Mouse (Mus musculus) spleen, adult 18-20 months (tissue): ENCODE data around the gene Tln2.

Experiments used
- DNase-seq, 2 experiments: peaks; one replicate each; pipeline ENCODE4 v3.0.0; 2022; ENCODE audit warnings: mixed read lengths in 2 of 2

Tln2 gene

DNA sequence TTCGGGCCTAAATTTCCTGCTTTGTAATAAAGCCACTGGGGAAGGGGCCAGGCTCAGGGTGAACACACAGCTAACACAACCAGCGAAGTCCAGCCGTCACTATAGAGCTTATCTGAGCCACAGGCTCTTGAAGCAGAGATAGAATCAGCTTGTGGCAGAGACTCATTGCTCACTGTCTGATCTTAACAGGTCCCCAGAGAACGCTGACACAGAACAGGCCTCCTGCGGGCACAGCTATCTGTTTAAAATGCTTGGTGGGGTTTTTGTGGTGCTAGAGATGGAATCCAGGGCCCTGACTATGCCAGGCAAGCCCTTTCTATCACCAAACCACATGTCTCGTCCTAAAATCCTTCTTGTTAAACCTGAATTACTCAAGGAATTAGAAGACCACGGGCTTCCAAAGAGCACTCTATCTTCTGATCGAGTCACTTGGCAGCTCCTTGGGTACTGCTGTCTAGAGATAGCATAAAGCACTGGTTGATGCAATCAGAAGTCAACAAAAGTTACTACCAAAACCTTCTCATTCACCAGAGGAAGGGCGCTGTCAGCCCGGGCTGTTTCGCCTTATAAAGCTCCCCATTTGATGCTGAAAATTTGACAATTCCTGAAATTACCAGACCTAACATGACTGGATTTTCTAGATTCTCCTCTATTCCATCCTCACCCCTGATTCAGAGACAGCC is 95.9 kb downstream of the Tln2 start:
- DNase-seq = no peak

DNA sequence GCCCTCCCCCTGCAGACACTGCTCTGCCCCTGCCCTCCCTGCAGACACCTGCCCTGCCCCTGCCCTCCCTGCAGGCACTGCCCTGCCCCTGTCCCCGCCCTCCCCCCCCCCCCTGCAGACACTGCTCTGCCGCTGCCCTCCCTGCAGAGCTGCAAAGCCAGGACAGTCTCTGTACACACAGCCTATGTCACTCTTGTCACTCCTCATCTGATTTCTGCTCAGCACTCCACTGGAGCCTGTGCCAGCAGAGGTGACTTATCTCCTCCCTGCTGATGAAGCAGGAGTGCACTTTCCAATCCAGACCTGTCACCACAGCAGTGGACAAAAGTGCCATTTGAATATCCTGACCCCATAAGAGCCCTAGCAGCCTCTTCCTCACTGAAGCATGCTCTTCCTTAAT is 118.0 kb downstream of the Tln2 start:
- no peak for DNase-seq

- DNase-seq = no peak
Measured at GRCm38 (mm10) chr9:67437511-67437910, 122.0 kb downstream of the Tln2 start.

DNA sequence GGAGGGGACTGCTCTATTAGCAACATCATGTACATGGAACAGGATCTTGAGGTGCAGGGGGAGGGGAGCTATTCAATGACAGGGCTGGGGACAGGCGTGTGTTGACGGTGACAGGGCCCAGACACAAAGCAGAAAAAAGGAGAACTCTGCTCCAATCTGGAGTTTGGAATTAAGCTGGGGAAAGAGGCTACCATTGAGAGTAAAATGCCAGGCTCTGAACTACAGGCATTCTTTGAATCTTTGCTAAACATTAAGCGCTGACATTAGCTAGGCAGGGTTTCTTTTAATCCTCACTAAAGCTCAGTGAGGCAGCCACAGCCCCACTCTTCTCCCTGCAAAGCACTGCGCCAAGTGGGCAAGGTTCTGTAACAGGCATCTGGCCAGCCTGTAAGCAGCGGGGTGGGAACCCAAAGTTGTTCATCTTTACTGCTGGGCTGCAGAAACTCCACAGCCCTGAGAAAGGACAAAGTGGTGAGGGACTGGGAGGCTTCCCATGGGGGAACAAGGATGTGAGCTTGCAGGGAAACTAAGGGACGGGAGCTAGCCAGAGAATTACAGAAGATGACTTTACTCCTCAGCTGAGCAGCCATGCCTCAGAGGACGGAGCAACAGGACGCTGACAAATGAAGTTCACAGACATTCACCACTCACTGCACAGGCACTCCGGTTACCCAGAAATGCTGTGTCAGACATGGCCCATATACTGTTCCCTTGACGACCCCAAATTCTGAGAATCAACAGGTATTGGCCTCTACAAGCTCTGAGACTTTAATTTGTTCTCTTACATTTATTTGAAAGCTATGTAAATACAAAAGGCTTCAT is 124.0 kb downstream of the Tln2 start:
- no peak for DNase-seq

DNA sequence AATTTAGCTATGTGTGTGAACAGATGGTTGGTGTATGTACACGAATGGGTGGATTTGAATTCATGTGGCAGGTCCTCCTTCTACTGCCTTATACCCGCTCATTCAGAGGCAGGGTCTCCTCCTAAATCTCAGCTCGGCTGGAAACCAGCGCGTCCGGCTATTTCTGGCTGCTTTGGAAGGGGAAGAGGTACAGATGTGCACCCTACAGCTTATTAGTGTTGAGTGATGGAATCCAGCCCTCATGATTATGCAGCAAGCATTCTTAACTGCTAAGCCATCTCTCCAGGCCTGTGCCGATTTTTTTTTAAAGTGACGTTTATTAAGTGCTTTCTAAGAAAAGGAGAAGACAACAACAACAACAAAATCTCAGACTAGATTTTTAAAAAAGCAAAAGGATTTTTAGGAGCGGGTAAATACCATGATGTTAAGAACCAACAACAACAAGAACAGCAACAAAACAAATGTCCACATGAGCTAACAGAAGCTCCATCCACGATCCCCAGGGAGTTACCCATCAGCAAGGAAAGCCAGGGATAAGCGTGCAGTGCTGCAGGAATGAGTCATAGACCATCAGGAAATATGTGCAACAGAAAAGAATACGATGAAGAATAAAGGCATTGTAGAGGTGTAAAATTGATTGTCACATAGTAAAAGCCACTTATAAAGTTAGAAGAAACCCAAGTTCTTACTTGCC is 130.2 kb downstream of the Tln2 start:
- no peak for DNase-seq

- no peak for DNase-seq
Measured at GRCm38 (mm10) chr9:67428306-67429047, 131.0 kb downstream of the Tln2 start.

- no peak for DNase-seq
Measured at GRCm38 (mm10) chr9:67426304-67426703, 133.2 kb downstream of the Tln2 start.

DNA sequence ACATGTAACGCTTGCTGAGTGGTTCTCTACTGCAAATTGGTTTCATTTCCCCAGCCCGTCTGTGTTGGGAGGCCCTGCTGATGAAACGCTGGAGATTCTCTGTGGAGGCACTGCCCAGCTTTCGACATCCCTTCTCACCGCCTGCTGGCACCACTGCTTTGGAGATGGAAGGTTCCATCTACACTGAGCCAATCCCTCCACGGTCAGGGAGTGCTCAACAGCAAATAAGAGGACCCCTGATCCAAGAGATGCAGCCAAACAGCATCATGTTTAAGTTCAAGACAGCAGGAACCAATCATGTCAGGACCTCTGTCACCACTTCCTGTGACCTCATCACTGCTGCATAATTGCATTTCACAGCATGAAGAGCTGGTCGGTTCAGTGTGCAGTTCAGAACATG is 135.4 kb downstream of the Tln2 start:
- no peak for DNase-seq

DNA sequence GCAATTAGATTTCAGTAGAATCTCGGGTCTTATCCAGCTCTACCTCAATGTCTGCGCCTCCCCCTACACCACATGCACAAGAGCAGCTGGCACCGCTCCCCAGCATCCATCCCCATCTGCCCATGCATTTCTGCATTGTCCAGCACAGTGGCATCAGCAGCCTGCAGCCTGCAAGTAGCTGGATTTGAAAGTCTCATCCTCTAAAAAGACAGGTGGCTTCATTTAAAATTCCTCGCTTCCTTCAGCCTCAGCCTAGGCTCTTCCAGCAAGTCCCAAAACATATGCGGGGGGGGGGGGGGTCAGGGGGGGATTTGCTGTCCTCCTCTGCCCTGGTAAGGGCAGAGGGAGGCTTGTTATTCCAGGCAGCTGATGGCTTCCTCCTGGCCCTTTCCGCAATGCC is 141.4 kb downstream of the Tln2 start:
- DNase-seq = no peak

DNA sequence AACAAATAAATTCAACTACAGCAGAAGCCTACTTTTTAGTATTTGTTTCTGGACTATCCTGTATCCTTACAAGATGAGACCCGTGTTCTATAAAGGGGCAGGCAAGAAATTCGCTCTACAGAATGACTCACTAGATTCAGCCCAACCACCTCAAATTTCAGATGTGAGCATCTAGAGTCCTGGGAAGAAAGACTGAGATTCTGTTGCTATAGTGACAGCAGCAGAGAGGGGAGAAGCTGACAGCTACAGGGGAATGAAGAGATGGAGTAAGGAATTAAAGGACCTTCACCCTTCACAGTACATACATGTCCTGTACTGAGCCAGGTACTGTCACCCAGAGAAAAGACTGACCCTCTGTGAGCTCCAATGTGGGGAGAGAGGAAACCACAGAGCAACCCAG is 148.8 kb downstream of the Tln2 start:
- no peak for DNase-seq

DNA sequence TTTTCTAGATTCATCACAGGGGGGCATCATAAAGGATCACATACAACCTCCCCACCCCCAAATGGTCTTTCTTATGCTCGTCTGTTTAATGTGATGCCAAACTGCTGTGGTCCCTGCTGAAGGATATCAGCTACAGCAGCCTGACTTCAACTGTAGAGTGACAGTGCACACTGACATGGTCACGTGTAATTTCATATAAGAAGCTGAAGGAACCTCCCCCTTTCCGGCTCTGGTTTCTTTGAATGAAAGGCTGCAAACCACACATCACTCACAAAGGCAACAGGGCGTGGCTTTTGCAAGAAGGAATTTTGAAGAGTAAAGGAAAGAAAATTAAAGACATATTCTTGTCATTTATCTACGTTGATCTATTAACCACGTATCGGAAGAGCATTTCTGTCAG is 154.8 kb downstream of the Tln2 start:
- no peak for DNase-seq

GRCm38 (mm10) chr9:67399563-67399962 is 159.9 kb downstream of the Tln2 start:
- no peak for DNase-seq

- DNase-seq = no peak
Measured at GRCm38 (mm10) chr9:67397756-67398155, 161.7 kb downstream of the Tln2 start.

- no peak for DNase-seq
Measured at GRCm38 (mm10) chr9:67396446-67396845, 163.1 kb downstream of the Tln2 start.

DNA sequence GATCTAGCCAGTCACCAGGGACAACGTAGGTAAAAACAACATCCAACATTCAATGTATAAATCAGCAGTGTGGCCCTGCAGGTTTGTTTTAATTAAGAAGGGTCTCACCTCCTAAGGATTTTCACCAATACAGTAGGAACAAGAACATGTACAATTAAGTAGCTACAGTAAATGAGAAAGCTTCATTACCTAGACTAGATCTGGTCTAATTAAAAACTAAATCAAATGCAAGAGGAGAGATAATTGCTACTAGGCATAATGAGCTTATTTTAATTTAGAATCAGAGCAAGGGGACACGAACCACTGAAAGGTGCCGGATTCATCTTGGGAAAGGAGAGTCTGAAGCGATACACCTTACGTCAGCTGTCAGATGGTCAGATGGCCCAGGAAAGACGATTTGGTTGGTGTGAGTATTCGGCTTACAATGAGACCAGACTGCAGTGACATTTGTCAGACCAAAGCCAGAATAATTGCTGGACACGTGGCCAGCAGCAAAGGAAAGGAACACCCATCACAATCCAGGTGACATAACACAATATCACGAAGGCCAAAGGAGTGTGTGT is 175.4 kb downstream of the Tln2 start:
- no peak for DNase-seq

DNA sequence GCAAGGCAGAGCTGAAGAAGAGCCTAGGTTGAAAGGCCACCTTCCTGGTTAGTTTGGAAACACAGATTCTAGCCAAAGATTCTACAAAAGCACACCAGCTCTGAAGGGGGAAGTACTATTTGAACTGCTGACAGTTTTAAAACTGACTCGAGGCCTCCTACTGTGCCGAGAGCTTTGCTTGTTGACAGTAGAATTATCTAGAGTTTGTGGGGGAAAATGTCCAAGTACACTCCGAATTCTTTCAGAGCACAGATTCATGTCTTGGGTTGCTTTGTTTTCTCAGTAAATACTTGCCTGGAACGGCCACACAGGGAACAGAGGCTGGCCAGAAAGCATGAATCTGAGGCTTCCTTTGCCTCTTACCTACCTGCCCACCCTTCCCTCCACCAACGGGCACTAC is 179.4 kb downstream of the Tln2 start:
- no peak for DNase-seq

DNA sequence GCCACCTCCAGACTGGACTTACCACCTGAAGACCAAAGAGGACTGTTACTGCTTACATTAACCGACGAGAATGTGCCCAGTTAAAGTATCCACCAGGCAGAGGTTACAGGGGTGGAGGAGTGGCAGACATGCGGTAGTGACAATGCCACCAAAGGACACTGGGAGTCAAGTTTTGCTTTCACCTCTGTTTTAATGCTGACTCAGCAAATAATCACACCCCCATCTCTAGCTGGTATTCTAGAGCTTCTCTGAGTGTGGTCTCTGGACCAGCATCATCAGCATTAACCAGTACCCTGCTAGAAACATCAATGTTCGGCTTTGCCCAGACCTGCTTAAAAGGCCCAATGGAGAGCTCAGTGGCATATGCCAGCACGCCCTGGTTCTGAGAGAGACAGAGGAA is 180.7 kb downstream of the Tln2 start:
- DNase-seq = no peak

DNA sequence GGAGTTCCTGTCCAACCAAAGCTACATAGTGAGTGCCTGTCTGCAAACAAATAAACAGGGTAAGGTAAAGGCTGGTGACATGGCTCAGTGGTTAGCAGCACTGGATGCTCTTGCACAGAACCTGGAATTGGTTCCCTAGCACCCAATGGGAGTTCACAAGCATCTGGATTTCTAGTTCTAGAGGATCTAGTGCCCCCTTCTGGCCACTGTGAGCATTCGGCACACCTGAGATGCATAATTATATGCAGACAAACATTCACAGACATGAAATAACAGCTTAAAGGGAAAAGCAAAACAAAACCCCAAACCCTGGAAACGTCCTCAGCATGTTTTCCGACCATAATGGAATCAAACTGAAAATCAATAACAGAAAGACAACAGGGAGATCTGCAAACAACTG is 191.4 kb downstream of the Tln2 start:
- DNase-seq = no peak

DNA sequence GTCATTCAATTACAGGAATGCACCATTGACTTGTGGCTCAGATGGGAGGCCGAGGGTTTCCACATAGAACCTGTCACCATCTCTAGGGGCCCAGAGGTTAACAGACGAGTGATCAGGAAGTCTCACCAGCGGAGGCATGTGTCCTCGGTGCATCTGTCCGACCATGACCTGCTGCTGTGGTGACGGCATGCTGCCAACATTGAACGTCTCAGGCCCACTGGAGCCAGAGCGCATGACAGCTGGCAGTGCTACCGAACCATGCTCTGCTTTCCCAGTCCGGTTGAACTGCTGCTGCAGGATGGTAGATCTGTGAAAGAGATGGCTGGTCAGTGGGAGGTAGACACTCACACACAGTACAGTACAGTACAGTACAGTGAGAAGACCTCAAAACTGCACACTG is 197.0 kb downstream of the Tln2 start:
- no peak for DNase-seq

- DNase-seq = no peak
Measured at GRCm38 (mm10) chr9:67362053-67362452, 197.4 kb downstream of the Tln2 start.

GRCm38 (mm10) chr9:67361511-67361910 is 198.0 kb downstream of the Tln2 start:
- DNase-seq = no peak

- no peak for DNase-seq
Measured at GRCm38 (mm10) chr9:67354356-67354755, 205.1 kb downstream of the Tln2 start.

DNA sequence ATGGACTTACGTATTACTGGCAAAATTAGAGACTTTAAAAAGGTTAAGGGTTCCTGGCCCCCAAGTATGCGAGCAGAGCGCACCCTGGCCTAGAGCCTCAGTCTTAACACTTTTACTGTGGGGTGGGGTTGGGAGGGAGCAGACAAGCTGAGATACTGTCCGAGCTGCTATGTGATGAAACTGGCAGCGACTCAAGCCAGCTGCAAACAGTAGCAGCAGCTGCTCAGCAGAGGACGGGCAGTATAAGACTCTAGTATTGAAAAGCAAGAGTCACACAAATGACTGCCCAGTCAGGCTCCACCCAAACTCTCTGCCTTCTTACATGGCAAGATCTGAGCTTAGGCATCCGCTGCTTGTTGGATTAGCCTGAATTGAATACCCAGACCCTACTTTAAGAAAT is 206.1 kb downstream of the Tln2 start:
- no peak for DNase-seq
